Mouse (Mus musculus) gastrocnemius, postnatal 25 days (tissue): ENCODE measurements around the gene Rbm31y. TPM values are rescaled to one million over a fixed set of nuclear protein-coding genes. Genes with fewer than 3 reads are reported as not detected.
"Not testable (repeated sequence)": the region's sequence is repeated elsewhere in the genome, so short reads cannot be mapped to it uniquely, and the experiment has no call there.

ENCODE experiments used
- DNase-seq: peaks from one replicate; pipeline ENCODE4 v3.0.0; 2022
- long read RNA-seq, 2 experiments: library from polyadenylated mRNA; stranded (forward); transcript quantifications; one replicate each; pipeline ENCODE4 v2.0.0; 2021
- total RNA-seq, 2 experiments: library from RNA; stranded (reverse); gene quantifications; 1 replicate in 1 of 2; 2 replicates in 1 of 2; pipeline ENCODE4 v1.2.3; 2021

Gene Rbm31y
- not detected for total RNA-seq
- long read RNA-seq, experiment 1, result 0 reads
- long read RNA-seq, experiment 2, result 0 reads

GRCm38 (mm10) chrY:17400461-17400860 is at the start of gene Rbm31y:
Gene Rbm31y, plus strand, starts transcription at chrY:17400761.
- not testable (repeated sequence) for DNase-seq
